Mouse (Mus musculus) thymus, postnatal 4 days (tissue): ENCODE measurements around the gene Bicral.

Experiments used
- DNase-seq: peaks from one replicate; pipeline ENCODE4 v3.0.0; 2021

The Bicral gene

GRCm38 (mm10) chr17:46840304-46841010, 17.8 kb downstream of the Bicral start:
- DNase-seq = no peak

- DNase-seq = no peak
These were observed 19.8 kb downstream of the Bicral start for GRCm38 (mm10) chr17:46838396-46838920.

- no peak for DNase-seq
These were observed 20.4 kb downstream of the Bicral start for GRCm38 (mm10) chr17:46837897-46838296.

- DNase-seq = peak; percentile 53
These were observed 23.1 kb downstream of the Bicral start for GRCm38 (mm10) chr17:46835093-46835715.

GRCm38 (mm10) chr17:46832981-46833305, 25.3 kb downstream of the Bicral start:
- no peak for DNase-seq

GRCm38 (mm10) chr17:46832101-46832980, 25.9 kb downstream of the Bicral start:
- DNase-seq = no peak

- DNase-seq = peak; percentile 48
These were observed 28.3 kb downstream of the Bicral start for GRCm38 (mm10) chr17:46829856-46830535.

GRCm38 (mm10) chr17:46828935-46829334, 29.3 kb downstream of the Bicral start:
- DNase-seq = peak; percentile 59

- DNase-seq = no peak
These were observed 35.2 kb downstream of the Bicral start for GRCm38 (mm10) chr17:46823091-46823490.

GRCm38 (mm10) chr17:46820628-46821027, 37.7 kb downstream of the Bicral start:
- DNase-seq = no peak

GRCm38 (mm10) chr17:46817734-46818158, 40.5 kb downstream of the Bicral start:
- no peak for DNase-seq

- DNase-seq = peak; percentile 41
These were observed 42.0 kb downstream of the Bicral start for GRCm38 (mm10) chr17:46816306-46816705.

- no peak for DNase-seq
These were observed 43.8 kb downstream of the Bicral start for GRCm38 (mm10) chr17:46814497-46814896.

GRCm38 (mm10) chr17:46813637-46814036, 44.6 kb downstream of the Bicral start:
- no peak for DNase-seq

- no peak for DNase-seq
These were observed 45.8 kb downstream of the Bicral start for GRCm38 (mm10) chr17:46812442-46812841.

GRCm38 (mm10) chr17:46810672-46811071, 47.6 kb downstream of the Bicral start:
- DNase-seq = no peak

GRCm38 (mm10) chr17:46809131-46809830, 49.0 kb downstream of the Bicral start:
- DNase-seq = no peak

GRCm38 (mm10) chr17:46808376-46808775, 49.9 kb downstream of the Bicral start:
- DNase-seq = no peak

GRCm38 (mm10) chr17:46801761-46802160, 56.5 kb downstream of the Bicral start:
- no peak for DNase-seq

- DNase-seq = no peak
These were observed 58.6 kb downstream of the Bicral start for GRCm38 (mm10) chr17:46799680-46800079.

GRCm38 (mm10) chr17:46797386-46797785, 60.9 kb downstream of the Bicral start:
- no peak for DNase-seq

- no peak for DNase-seq
These were observed 61.5 kb downstream of the Bicral start for GRCm38 (mm10) chr17:46796743-46797142.
